Mouse (Mus musculus): ENCODE measurements around the gene Ablim1. TPM values are rescaled to one million over a fixed set of nuclear protein-coding genes. Genes with fewer than 3 reads are reported as not detected.

Gene Ablim1
- total RNA-seq, 2 experiments from 2014 or later = 81.9 to 87.6 TPM

DNA sequence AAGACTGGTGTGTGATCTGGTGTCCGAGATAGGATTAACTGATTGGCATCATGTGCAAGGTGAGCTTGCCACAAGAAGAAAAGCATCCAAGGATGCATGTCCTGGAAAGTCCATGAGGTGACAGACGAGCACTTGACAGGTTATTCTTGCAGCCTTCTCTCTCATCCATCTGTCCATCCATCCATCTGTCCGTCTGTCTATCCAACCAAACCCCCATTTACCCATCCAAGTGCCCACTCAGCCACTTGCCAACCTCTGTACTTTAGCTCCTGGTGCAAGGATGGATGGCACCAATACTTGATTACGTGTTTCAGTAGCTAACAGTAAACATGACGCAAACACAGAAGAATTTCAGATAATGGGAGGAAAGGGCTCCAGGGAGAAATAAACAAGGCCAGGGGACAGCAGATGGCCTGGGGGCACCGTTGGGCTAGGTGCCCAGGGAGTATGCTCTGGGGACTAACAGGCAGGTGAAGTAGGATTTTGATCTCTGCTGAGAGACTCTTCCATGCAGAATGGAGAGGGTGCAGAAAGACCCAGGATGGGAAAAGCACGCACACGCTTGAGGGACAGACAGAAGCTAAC is 202.4 kb downstream of the Ablim1 start:
- no peak for DNase-seq (ENCODE audit: low spot score in 2 of 2)

DNA sequence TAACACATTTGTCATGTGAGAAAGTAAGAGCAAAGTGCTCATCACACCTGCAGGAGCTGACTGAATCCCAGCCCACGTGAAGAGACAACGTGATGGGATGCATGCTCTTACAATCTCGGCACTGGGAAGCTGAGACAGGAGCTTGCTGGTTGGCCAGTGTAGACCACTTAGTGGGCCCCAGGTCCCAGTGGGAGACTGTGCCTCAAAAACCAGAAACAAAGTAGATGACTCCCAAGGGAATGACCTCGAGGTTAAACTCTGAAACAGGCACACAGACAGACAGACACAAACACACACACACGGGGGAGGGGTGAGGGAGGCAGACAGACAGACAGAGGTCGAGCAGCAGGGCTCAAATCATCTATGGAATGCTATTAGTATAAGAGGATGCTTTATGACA is 203.4 kb downstream of the Ablim1 start:
- no peak for DNase-seq (ENCODE audit: low spot score in 2 of 2)

DNA sequence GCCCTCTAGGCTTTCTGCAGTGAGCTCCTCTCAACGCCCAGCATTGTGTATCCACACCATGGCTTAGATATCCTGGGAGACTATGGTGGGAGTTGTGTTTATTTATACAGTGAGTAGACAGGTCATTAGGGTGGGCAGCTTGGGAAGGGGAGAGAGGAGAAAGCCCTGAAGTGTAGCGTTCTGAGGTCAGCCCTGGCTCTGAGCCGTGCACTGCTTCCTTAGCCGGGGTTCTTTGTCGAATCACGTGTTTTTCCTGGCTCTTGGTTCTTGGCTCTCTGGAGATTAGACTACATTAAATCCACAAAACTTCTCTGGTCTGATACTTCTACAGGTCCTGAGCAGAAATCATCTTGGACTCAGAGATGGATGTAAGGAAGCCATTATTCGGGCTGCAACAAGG is 205.1 kb downstream of the Ablim1 start:
- no peak for DNase-seq (ENCODE audit: low spot score in 2 of 2)

DNA sequence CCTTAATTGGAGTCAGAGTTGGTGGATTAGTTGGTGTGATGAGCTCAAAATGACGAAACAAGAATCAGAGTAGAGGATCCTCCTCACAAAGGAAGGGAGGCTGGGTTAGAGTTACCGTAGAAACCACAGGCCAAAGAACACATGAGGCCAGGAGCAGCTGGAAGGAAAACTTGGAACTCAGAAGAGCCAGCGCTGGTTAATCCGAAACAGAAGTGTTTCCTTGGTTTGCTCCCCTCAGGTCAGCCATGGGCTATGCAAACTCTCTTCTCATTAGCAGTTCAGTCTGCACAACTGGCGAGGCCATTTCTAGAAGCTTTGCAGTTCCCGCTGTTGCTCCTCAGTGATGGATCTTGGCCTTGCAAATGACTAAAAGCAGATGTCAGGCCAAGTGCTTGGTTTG is 208.2 kb downstream of the Ablim1 start:
- no peak for DNase-seq (ENCODE audit: low spot score in 2 of 2)

DNA sequence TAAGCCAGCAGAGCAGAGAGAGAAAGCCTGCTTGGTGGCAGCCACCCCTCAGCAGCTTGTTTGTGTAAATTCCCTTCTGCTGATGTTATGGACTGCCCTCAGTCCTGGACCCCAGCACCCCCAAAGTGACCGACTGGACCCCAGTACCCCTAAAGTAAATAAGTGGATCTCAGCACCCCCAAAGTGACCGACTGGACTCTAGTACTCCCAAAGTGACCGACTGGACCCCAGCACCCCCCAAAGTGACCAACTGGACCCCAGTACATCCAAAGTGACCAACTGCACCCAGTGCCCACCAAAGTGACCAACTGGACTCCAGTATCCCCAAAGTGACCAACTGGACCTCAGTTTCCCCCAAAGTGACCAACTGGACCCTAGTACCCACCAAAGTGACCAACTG is 208.7 kb downstream of the Ablim1 start:
- no peak for DNase-seq (ENCODE audit: low spot score in 2 of 2)

DNA sequence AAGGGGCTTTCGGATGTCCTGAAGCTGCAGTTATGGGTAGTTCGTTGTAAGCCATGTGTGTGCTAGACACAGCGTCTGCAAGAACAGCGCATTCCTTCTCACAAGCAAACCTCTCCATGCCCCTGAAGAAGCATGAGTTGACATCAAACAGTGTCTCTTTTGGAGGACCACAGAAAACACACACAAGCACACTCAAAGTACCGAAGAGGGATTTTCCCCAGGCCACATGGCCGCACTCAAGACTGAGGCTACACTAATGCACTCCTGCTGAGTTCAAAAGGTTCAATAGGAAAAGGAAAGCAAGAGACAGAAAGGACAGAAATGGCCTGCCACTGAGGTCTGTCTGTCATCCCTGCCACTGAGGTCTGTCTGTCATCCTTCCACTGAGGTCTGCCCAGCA is 209.6 kb downstream of the Ablim1 start:
- no peak for DNase-seq (ENCODE audit: low spot score in 2 of 2)

DNA sequence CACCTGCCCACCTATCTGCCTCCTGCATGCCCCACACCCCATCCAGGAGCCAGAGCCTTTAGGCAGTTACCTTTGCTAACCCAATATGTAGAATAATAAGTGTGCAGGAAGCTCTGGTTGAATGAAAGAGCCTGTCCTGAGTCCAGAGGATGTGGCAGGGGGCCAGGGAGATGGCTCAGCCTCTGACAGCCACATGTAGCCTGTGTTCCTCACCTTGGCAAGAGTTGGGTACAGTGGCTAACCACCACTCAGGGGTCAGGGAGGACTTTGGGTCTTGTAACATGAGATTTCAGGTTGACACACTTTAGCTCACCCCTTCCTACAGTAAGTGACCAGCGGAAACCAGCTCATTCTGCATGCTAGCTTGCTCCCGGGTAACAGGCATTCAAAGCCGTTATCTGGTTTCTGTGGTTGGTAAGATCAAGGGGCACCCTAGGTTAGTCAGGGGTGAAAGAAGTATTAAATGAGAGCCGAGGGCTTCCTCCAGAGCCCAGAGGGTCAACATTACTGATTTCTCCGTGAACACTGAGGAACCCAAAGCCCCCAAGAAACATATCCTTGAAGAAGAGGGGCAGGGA is 210.5 kb downstream of the Ablim1 start:
- no peak for DNase-seq (ENCODE audit: low spot score in 2 of 2)

DNA sequence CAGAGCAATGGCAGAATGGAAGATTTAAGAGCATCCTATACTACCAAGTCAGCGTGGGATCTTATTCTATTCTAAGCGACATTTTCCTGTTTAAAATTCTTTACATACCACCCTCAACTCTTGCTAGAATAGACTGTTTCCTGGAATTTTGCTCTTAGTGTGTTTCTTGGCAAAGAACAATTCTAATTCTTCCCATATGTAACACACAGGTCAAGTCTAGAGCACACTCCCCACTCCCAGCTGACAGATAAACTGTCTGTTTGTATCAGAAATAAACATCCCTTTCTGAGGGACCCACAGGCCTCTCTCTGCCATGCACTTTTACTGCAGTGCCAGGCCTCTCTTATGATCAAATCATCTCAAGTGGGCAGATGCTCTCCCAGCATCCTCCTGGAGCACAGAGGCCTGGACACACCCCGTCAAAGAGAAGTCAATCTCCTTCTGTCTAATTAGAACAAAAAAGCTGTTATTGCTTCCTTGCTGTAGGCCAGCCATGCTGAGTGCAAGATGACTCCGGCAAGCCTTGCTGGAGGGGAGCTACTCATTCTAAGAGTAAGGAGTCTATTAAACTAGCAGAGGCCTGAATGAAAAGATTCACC is 211.3 kb downstream of the Ablim1 start:
- DNase-seq (ENCODE audit: low spot score in 2 of 2) = no peak

DNA sequence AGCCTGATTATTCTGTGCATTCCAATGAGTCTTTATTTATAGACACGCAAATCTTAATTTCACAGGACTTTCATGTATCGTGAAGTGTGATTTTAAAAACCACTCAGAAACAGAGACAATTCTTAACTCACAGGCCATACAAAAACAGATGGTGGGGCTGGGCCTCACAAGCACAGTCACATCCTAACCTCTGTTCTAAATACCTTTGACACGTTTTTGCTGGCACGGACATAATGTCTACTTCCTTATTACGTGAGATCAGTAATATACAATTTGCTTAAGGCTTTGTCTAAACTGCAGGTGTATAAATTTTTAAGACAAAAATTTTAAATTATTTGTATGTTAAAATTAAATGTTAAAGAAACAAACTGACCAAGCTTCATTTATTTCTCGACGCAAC is 212.7 kb downstream of the Ablim1 start:
- DNase-seq (ENCODE audit: low spot score in 2 of 2) = no peak

DNA sequence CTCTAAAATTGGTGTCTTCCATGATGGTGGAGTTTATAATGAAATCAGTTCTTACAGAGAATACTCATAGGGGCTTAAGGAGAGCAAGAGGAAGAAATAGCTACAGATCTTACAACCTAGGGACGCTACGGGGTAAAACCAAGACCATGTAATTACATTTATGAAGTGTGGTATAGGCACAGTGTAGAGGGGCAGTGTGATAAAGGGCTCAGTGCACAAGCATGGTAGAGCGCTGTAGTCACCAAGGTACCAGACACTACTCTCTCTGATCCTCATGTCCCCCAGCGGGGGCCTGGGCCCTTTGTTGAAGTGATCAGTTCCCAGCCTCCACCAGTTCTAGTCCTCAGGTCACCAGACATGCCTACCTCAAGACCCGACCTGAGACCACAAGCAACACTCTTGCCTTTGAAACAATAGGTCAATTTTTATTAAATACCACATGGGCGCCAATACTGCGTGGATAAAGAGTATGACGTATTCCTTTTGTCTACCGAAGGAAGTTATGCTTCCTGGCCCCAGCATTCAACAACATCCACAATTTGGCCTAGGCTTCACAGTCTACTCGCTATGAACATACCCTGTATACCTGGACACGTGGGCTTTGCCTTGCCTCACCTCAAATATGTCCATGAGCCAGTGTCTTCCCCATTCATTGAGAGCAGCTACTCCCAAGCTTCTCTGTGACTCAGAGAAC is 213.8 kb downstream of the Ablim1 start:
- no peak for DNase-seq (ENCODE audit: low spot score in 2 of 2)

DNA sequence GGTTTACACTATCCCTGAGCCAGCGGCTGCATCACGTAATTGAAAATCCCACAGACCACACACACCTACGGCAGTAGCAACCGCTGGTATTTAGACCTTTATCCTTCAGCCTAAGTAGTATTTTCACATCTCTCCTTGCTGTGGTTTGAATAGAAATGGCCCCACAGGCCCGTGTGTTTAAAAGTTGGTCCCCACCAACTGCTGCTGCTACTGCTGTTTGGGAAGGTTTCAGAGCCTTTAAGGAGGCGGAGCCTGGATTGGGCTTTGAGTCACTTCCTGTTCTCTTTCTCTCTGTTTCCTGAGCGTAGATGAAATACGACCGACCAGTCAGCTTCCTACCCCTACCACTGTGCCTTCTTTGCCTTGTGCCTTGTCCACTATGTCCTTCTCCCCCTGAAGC is 214.7 kb downstream of the Ablim1 start:
- DNase-seq (ENCODE audit: low spot score in 2 of 2) = no peak

DNA sequence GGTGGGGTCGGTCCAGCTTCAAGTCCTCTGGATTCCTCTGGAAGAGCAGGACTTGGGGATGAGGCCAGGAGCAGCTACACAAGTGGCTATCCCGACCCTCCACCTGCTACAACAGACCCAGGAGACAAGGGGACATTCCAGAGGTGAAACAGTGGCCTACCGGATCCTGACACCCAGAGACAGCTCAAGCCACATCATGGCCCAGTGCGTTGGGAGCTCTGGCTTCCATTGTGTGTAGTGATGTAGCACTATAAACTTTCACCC is 215.7 kb downstream of the Ablim1 start:
- DNase-seq (ENCODE audit: low spot score in 2 of 2) = no peak

DNA sequence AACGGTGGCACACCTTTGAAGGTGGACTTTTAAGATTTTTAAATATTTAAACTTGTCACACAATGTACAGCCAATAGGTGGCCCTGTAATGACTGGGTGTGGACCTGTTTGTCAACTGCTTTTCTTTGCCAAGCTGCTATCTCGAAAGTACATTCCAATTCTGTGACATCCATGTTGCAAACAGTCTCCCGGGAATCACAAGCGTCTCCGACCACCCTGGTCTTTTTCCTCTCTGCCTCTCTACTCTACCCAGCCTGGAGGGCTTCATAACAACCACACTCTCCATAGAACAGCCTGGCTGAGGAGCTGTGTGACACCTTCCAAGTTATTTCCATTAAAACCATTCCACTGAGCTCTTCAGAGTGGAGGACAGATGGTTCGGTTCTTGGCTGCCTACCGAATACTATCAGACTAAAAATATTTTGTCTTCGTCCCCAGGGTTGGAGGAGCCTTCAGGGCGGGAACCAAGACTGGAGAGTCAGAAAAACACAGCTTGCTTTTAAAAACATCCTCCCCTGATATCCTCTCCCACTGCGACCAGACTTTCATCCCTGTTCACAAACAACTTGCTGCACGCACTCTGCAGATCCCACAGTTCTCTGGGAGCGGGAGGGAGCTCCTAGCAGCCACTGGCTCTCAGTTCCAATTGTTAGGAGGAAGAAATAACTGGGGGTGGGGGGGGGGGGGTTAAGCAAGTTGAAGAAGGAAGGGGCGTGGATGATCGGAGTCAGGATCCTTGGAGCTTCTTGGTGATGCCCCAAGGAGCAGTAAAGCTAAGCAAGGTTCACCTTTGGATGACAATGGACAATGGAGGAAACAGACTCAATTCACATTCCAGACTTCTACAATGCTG is 216.3 kb downstream of the Ablim1 start:
- no peak for DNase-seq (ENCODE audit: low spot score in 2 of 2)

DNA sequence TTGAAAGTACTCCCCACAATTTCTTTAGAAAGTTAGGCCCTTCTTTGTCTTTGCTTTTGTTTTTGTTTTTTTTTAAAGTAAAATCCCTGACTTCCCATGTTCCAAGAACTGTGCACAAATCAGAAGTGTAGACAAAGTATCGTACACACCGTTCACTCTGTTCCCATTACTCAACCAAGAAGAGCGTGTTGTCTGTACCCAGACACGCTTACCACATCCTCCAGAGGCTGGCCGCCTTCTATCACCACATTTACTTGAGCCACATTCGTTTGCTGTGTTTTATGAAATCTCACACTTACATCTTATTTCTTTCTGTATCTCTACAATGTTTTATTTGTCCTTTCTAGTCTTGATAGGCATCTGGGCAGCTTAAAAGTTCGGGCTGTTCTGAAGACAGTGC is 219.4 kb downstream of the Ablim1 start:
- DNase-seq (ENCODE audit: low spot score in 2 of 2) = no peak

DNA sequence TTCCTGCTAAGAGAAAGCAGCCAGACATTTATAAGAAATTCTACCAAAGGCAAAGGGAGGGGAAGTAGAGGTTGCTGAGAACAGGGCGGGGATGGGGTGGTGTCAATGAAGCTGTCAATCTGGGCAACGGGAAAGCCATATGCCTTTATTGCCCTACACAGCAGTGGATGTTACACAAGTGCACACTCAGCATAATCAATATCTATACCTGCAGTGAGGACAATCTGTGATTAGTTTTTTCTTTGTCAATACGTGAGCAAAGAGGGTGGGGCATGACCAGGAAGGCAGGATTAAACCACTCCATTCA is 221.1 kb downstream of the Ablim1 start:
- no peak for DNase-seq (ENCODE audit: low spot score in 2 of 2)

DNA sequence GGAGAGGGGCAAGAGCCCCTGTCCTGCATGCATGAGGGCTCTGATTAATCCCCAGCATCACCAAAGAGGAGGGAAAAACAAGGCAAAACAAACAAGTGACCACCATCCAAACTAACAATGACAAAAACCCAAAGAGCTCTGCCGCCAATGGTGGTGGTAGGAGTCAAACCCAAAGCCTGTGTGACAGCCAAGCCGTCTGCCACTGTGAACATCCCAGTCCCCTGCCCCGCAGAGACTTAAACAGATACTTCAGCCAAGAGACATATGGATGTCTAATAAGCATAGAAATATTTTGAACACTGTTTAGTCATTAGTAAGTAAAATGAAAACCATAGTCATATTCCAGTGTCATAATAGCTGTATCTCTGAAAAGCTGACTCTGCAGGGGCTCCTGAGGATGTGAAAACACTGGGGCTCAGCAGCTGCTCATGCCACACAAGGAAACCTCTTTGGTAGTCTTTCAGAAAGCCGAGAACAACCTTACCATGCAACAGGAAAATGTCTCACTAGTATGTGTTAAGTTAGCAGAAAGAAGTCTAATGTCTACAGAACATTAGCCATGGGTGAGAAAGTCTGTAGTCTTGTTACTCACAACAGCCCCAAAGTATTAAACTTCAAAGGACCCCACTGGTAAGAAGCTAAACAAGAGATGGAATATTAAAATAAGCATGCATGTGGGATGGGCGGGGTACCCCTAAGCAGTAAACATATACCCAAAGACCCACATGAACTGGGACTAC is 221.6 kb downstream of the Ablim1 start:
- no peak for DNase-seq (ENCODE audit: low spot score in 2 of 2)

DNA sequence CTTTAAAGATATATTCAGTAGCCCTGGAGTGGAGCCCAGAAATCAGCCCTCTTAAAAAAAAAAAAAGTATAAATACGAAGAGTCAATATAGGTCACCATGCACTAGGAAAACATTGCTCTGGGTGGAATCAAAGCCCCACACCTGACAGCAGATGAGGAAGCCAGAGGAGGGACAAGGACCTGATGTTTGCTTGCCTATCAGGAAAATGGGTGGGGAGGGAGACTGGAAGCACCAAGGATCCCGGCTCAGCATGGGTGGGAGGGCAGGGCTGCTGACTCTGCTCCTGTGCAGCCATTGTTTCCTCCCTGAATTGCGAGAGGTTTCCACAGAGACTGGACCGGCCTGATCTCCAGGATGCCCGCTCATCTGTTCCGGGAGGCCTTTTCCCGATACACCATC is 223.4 kb downstream of the Ablim1 start:
- DNase-seq (ENCODE audit: low spot score in 2 of 2) = no peak

DNA sequence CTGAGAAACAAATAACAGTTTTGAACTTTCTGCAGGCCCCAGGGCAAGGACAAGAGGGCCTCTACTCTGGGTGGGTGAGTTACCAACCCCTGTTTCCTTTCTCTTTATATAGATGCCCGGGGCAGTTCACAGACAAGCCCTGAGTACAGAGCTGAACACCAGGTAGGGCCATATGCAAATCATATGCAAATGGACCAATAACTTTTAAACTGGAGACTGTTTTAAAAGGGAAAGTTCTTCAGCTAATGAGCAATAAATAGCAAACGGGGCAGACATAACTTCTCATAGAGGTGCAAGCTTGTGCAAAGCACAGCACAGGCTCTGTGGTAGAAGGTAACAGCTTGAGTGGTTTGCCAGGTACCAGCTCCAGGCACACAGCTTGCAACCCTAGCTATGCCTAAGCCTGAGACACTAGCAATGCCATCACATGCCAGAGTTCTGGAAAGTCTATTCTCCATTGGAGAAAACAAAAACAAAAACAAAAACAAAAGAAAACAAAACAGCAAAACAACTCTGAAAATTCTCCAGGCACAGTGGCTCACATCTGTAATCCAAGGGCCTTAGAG is 225.8 kb downstream of the Ablim1 start:
- DNase-seq (ENCODE audit: low spot score in 2 of 2) = no peak

DNA sequence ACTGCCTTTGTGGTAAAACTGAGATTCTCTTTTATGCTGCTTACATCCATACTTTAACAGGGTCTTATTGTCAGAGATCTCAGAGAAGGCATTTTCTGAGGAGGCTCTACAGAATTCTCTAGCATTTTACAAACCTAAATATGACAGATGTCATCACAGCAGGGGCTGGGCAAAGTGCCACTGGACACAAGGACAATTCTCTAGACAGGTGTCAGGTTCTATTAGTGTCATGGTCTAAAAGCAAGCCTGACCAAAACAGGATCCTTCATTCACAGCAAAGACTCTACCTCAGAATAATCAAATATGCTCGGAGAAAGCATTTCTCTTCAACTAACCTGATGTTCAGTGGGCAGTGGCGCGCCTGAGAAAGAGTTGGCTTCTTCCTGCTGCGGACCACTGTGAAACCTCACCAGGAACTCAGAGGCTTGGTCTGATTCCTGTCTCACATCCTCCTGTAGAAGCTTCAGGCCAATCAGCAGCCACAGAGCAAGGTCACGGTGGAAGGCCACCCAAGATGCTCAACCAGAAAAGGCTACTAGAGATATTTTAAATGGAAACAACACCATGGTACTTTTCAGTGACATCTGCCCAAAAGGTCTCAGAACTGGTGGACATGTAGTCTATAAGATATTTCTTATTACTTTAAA is 230.1 kb downstream of the Ablim1 start:
- DNase-seq (ENCODE audit: low spot score in 2 of 2) = no peak

DNA sequence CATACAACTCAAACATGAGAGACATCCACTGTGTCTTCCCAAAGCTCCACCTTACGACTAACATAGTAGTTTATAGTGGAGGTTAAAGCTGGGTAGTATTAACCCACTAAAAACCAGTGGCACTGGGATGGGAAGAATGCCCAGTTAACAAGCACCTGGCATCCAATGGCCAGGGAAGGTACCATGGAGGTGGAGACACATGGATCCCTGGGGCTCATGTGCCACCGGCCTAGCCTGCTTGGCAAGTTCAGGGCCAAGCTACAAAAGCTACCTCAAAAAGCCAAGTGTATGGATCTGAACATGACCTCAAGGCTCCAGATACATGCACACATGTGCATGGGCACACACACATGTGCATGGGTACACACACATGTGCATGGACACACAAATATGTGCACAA is 230.8 kb downstream of the Ablim1 start:
- DNase-seq (ENCODE audit: low spot score in 2 of 2) = no peak

DNA sequence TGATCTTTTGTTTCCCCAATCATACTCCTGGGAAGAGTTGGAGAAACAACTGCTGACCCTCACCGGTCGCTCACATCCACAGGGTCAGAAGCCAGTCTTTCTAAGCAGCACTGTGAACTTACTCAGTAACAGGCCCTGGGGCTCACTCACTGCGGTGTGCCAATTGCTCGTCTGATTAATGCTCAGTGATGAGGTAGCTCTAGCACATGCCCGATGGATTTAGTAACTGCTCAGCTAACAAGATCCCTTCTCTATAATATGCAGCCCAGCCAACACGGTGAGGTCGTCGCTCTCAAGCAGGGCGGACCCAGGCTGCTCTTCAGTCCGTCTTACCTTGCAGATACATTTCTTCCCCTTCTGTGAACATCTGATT is 231.6 kb downstream of the Ablim1 start:
- DNase-seq (ENCODE audit: low spot score in 2 of 2) = no peak

All from layer of hippocampus, postnatal 10 days (tissue).